Mouse (Mus musculus) brain, adult 2 months (tissue): Measurements from ENCODE around the gene Defb6.

Experiments used
- DNase-seq: peaks from one replicate; pipeline ENCODE4 v3.0.0; 2011; ENCODE audit warnings: low read depth, low spot score

Defb6 gene

DNA sequence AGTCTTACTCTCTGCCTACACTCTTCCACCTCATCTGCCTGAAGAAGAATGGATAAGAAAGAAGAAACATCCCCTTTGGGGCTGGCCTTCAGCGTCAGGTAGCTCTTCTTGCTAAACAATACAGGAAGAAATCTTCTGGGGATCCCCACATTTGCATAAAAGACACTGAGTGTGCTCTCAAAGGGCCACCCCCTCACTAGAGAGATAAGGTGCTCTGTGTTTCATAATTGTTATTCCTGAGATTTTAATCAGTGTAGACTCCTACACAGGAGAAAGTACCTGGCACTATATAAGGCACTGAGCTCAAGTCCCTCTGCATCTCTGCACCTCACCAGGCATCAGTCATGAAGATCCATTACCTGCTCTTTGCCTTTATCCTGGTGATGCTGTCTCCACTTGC is at the start of gene Defb6:
Gene Defb6, plus strand, starts transcription at position 318 of the 400 bp plus-strand sequence.
- DNase-seq, result peak; percentile 11

DNA sequence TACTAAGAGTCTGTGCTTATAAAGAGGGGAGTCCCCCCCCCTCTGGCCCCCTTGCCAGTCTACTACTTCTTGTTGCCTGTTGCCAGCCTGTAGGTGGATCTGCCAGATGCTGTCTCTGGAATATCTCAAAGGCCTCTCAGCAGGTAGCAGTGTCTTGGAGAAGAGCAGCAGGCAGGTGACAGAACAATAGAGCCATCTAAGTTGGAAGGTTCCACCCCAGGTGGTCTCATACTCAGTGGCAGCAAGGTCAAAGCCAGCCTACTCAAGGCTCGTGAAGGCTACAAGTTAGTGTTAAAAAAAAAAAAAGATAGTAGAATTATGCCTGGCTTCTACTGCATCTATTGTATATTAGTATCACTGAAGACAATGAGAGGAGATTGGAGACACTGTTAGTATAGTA is 12.8 kb downstream of the Defb6 start:
- no peak for DNase-seq

DNA sequence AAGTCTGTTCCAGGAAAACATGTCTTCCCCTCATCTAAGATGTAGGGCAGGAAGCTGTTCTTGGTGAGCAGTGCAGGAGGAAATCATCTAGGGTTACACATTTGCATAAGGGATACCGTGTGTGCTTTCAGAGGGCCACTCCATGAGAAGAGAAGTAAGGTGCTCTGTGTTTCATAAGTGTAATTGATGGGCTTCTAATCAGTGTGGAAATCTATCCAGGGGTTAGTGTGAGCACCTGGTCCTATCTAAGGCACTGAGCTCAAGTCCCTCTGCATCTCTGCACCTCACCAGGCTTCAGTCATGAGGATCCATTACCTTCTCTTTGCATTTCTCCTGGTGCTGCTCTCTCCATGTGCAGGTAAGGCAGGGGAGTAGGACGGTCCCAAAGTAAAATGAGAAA is 14.3 kb downstream of the Defb6 start, which contains the start of gene Defb46:
Gene Defb46, plus strand, starts transcription at position 301 of the 400 bp plus-strand sequence.
- no peak for DNase-seq

DNA sequence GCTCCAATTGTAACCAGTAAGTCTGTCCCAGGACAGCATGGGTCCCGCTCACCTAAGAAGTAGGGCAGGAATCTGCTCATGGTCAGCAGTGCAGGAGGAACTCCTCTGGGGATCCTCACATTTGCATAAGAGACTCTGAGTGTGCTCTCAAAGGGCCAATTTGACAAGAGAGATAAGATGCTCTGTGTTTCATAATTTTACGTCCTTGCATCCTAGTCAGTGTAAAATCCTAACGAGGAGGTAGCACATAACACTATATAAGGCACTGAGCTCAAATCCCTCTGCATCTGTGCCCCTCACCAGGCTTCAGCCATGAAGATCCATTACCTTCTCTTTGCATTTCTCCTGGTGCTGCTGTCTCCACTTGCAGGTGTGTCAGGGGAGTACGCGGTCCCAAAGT is 22.0 kb downstream of the Defb6 start, which contains the start of gene Defb5:
Gene Defb5, plus strand, starts transcription at position 301 of the 400 bp plus-strand sequence.
- DNase-seq, result no peak

DNA sequence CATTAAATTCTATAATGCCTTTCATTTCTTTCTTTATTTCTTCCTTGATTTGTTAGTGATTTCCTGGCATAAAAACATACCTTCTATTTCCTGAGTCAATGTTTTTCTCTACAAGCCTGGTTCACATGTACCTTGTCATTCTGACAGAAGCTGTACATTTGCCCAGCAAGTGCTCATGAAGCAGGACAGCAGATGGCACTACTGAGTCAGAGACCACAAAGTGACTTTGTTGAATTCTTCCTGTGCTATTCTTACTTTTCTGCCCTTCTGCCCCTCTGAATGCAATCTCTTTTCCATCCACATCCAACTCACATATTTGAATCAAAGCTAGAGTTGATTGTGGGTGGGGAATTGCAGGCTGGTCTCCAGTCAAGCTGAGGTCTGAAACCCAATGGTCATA is 32.9 kb downstream of the Defb6 start:
- DNase-seq, result no peak

DNA sequence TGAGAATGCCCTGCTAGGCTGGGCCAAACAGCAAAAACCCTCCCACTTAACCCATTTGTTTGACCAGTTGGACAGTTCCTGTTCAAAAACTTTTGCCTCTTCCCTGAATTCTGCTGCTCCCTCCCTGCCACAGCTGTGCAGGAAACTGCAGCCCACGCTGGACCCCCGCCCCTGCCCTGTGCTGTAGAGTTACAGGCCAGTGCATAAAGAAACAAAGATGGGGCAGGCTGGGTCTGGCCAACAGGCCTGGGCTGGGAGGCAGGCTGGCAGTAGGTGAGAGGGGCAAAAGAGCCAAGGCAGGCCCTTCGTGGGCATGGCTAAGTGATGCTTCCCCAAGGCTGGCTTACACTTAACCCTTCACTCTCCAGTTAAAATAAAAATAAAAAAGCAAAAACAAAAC is 34.4 kb downstream of the Defb6 start:
- no peak for DNase-seq
